Mouse (Mus musculus): ENCODE measurements at regions not wholly inside any gene's neighbourhood (a gene's known extent, or its start where the extent isn't known, plus 50 kb on each side); places are given as distances from the start of the nearest gene placed in this dataset.

GRCm38 (mm10) chr12:14687263-14687662 is 535.4 kb upstream of the Fam84a start:
- no peak for DNase-seq

GRCm38 (mm10) chr12:14676230-14676629 is 524.4 kb upstream of the Fam84a start:
- DNase-seq = peak in 1 of 2 experiments; percentile 4

- DNase-seq = peak; percentile 21 to 40
These were observed 514.1 kb upstream of the Fam84a start for GRCm38 (mm10) chr12:14665909-14666308.

Measured in cerebellum, postnatal 14 days (tissue).